Mouse (Mus musculus): ENCODE results near the gene Rhno1.
"Not testable (repeated sequence)": the region's sequence is repeated elsewhere in the genome, so short reads cannot be mapped to it uniquely, and the experiment has no call there.

Gene Rhno1
- long read RNA-seq, experiment 1, partial matches to known transcripts: 10 of 22 reads
- long read RNA-seq, experiment 1, other reads (novel, unspliced or antisense): 1 of 22 reads
- long read RNA-seq, experiment 2, transcript Rhno1-202 (3 exons, 1,108 nt): major isoform, 7 of 14 reads
- long read RNA-seq, experiment 2, partial matches to known transcripts: 2 of 14 reads
- long read RNA-seq, experiment 2, other reads (novel, unspliced or antisense): 0 of 14 reads

DNA sequence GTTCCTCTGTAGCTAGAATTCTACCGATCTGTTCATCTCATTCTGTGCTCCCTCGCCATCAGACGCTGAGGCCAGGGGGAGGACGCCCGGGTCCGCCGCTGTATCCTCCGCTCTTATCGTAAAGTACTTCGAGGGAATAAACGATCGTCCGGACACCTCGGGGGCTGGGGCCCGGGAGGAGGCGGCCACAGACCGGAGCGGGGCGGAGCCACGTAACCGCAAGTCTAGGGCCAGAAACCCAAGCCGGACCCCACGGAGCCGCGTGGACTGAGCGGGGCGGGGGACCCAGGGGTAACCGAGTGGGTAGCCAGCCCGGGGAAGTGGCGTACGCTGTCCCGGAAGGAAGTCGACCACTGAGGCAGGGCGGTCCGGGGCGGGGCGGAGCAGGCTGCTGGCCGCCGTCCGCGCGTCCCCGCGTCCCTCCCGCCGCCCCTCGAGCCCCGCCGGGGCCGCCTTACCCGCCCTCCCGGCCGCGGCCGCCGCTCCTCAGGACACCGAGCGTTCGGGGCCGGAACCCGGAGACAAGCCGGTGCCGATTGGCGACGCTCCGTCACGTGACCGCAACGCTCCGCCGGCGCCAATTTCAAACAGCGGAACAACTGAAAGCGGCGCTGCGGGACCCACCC, at the start of gene Rhno1, which contains the start of gene Foxm1:
Gene Rhno1, minus strand, starts transcription at position 531 of the 626 bp plus-strand sequence.
Gene Foxm1, plus strand, starts transcription at position 587 of the 626 bp plus-strand sequence.
- intact Hi-C loops (cut with DNase I): no loop called here

- intact Hi-C loops (cut with DNase I): loop anchor here (5.0 kb wide), 2 partner anchors 39 to 94 kb away; no protein-coding TSS in a partner anchor
Observed at GRCm38 (mm10) chr6:128411115-128411514, 48.4 kb upstream of the Rhno1 start.

- intact Hi-C loops (cut with DNase I): loop anchor here (5.0 kb wide), 2 partner anchors 38 to 93 kb away; no protein-coding TSS in a partner anchor
Observed at GRCm38 (mm10) chr6:128410305-128410704, 47.6 kb upstream of the Rhno1 start.

DNA sequence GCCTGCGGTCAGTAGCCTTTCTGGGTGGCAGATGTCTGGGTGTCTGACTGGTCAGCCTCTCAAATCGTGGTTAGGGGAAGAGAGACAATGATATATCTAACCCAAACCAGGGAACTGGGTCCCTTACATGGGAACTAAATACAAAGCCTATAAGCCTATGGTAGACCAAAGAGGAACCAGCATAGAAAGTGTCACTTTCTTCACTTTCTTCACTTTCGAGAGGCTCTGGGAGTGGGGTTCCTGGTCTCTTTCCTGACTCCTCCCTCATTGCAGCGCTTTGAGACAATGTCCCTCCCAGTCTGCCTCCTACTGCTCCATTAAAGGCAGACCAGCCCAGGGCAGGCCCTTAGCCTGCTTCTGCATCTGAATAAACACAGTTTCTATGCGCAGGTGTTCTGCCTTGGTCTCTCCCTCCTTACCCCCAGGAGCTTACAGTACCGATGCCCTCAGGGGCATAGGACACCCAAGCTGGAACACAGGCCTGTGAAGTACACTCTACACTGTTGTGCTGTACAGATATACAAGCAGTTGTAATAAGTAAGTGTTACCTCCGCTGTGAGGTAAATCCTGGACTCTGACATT, 45.9 kb upstream of the Rhno1 start:
- intact Hi-C loops (cut with DNase I): no loop called here

GRCm38 (mm10) chr6:128404708-128405107, 42.0 kb upstream of the Rhno1 start:
- intact Hi-C loops (cut with DNase I): no loop called here

- intact Hi-C loops (cut with DNase I): no loop called here
Observed at GRCm38 (mm10) chr6:128399421-128400185, 36.9 kb upstream of the Rhno1 start.

DNA sequence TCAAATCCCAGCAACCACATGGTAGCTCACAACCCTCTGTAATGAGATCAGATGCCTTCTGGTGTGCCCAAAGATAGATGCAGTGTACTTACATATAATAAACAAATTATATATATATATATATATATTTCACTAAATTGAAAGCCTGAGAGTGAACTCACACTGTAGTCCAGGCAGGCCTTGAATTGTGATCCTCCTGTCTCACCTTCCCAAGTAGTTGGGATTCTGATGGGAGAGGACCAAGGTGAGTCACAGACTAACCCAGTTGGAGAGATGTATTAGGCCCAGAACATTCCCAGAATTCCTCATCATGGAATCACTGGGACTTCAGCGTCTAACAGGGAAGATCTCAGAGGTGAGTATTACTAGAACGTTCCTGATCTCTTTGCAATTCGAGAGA, 36.3 kb upstream of the Rhno1 start, which contains the start of gene Nrip2:
Gene Nrip2, plus strand, starts transcription at position 301 of the 400 bp plus-strand sequence.
- intact Hi-C loops (cut with DNase I): no loop called here

- intact Hi-C loops (cut with DNase I): no loop called here
Observed at GRCm38 (mm10) chr6:128397574-128398261, 35.0 kb upstream of the Rhno1 start.

GRCm38 (mm10) chr6:128390683-128391082, 28.0 kb upstream of the Rhno1 start:
- intact Hi-C loops (cut with DNase I): no loop called here

GRCm38 (mm10) chr6:128389185-128389584, 26.5 kb upstream of the Rhno1 start:
- intact Hi-C loops (cut with DNase I): no loop called here

GRCm38 (mm10) chr6:128385026-128385425, 22.3 kb upstream of the Rhno1 start:
- intact Hi-C loops (cut with DNase I): loop anchor here (2.0 kb wide), 1 partner anchor 92 kb away; no protein-coding TSS in a partner anchor

GRCm38 (mm10) chr6:128383752-128384151, 21.0 kb upstream of the Rhno1 start:
- intact Hi-C loops (cut with DNase I): loop anchor here (2.0 kb wide), 1 partner anchor 93 kb away; no protein-coding TSS in a partner anchor

DNA sequence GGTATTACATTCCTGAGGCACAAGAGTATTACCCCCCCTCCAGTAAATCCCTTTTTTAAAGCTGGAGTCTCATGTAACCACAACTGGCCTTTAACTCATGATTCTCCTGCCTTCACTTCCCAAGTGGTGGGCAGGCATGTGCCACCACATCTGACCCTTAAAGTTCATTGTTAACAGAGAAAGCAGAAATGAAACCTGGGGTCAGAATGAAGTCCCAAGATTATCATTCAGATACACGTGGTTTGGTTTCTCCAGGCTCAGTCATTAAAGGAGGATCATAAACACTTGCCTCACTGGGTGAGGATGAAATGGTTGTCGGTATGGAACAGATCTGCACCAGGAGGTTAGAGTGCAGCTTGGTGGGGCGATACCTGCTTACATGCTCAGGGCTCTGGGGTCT, 18.5 kb upstream of the Rhno1 start:
- intact Hi-C loops (cut with DNase I): no loop called here

- intact Hi-C loops (cut with DNase I): not testable (repeated sequence)
Observed at GRCm38 (mm10) chr6:128380594-128381167, 18.0 kb upstream of the Rhno1 start.

DNA sequence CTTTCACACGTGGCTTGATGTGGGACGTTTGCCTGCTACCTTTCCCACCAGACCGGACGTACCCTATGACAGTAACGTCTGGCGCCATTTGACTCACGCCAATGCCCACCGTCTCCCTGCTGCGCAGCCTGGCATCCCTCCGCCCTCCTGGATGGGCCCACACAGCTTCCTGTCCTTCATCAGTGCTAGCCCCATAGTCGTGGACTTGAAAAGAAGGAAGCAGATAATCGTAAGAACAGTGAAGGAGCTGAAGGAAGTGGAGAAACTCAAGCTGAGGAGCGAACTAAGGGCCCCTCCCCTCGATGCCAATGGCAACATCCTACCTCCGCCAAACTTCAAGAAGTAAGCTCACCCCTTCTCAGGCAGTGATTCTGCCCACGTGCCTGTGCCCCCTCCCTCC, 16.9 kb upstream of the Rhno1 start:
- intact Hi-C loops (cut with DNase I): no loop called here

GRCm38 (mm10) chr6:128376371-128377085, 13.8 kb upstream of the Rhno1 start:
- intact Hi-C loops (cut with DNase I): no loop called here

DNA sequence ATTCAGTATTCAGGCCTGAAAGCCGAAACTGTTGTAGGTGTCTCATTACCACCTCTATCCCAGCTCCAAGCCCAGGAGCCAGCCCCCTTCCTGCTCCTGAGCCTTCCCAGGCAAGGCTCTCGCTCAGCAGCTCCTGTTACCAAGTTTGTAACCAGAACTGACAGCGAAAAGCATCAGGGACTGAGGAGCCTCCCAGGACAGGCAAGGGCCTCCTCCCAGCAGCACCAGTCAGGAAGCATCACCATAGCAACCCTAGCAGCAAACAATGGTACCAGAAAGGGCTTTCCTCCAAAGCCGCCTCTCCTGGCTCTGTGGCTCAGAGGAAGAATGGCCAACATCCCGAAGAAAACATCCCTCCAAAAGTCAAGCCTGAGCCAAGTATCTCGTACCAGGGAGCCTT, 12.5 kb upstream of the Rhno1 start, which contains the start of the genes Tex52 and Gm44596:
Gene Tex52, plus strand, starts transcription at position 265 of the 400 bp plus-strand sequence.
Gene Gm44596, plus strand, starts transcription at position 312 of the 400 bp plus-strand sequence.
- intact Hi-C loops (cut with DNase I): no loop called here

DNA sequence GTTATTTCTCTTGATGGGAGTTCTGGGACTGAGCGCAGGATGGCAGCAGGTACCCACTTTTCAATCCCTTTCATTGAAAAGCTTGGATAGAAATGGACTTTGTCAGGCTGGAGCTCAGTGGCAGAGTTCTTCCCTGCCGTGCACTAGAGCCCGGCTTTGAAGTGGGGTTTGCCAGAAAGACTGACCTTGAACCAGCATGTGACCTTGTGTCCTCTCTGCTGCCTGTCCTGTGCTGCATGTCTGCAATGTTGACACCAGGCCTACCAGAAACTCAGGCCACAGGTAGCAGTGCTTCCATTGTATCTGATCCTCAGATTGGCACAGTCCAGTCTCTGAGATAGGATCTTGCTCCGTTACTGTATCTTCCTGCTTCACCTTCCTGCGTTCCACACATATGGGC, 7.3 kb upstream of the Rhno1 start:
- intact Hi-C loops (cut with DNase I): loop anchor here (5.0 kb wide), 1 partner anchor 42 kb away; no protein-coding TSS in a partner anchor

DNA sequence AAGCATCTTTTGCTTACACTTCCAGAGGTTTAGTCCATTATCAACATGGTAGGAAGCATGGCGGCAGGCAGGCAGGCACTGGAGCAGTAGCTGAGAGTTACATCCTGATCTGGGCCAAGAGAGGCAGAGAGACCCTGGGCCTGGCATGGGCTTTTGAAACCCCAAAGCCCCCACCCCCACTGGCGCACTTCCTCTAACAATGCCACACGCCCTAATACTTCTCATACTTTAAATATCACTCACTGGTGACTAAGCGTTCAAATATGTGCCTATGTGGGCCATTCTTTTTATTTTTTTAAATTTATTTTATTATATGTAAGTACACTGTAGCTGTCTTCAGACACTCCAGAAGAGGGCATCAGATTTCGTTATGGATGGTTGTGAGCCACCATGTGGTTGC, 3.8 kb upstream of the Rhno1 start:
- intact Hi-C loops (cut with DNase I): no loop called here

GRCm38 (mm10) chr6:128364721-128365120, 2.0 kb upstream of the Rhno1 start:
- intact Hi-C loops (cut with DNase I): no loop called here
